ENCODE assay signal across 22 mouse cellular contexts in genomic region chr6:148305191-148305590, GRCm38 (mm10).
DNase-seq lines count a peak whose midpoint lies in the region; ATAC-seq and TF ChIP-seq lines count a peak whose summit lies in the region.
"Had no signal": no experiment of that assay in that cellular context is flagged by ENCODE, and none has a peak within 500 bp of the region (broad histone marks: within the 10 kb centered on the region; RNA-seq: fewer than 3 reads in every experiment).

No protein-coding gene starts in this region.

- no peak for TF ChIP-seq POLR2A in liver, adult 2 months (IDR thresholded peaks at IDR 0.05; ENCODE audit: extremely low read depth, insufficient read depth, low read length)

- H3K79me2 ChIP-seq in liver, adult 2 months (ENCODE audit: control insufficient read depth, insufficient read depth, low read length) = no peaks in the 10 kb centered on the region

- no peak overlapping the region for H3K4me3 ChIP-seq in liver, adult 2 months (ENCODE audit: insufficient read depth, low read depth, low read length)
- H3K4me3 ChIP-seq: forebrain, embryonic 15.5 days; heart, adult 2 months; heart, embryonic 10.5 days; hindbrain, embryonic 12.5 days; hindbrain, embryonic 15.5 days had no signal

- WGBS in liver, adult 2 months = 23% methylated on average over 3 of the region's 3 CpGs

- H3K4me1 ChIP-seq in liver, adult 2 months (ENCODE audit: control insufficient read depth, insufficient read depth, low read length) = peaks cover 3% of the 10 kb centered on the region; the same call in 1 of the 2 replicates
- H3K4me1 ChIP-seq: forebrain, embryonic 15.5 days; heart, embryonic 10.5 days; hindbrain, embryonic 12.5 days; hindbrain, embryonic 15.5 days had no signal

- H3K9ac ChIP-seq in liver, adult 2 months (ENCODE audit: low read depth, low read length) = no peak overlapping the region
- H3K9ac ChIP-seq: forebrain, embryonic 15.5 days; hindbrain, embryonic 12.5 days; hindbrain, embryonic 15.5 days had no signal

- peak; percentile 68 to 89 for DNase-seq in adrenal gland, adult (ENCODE audit: inconsistent age in 2 of 2, low spot score in 1 of 2)
- no peak for DNase-seq in adrenal gland, adult 18-20 months (ENCODE audit: low spot score in 2 of 2)
- peak; percentile 52 for DNase-seq in liver, adult 2 months (ENCODE audit: extremely low read depth, low read depth, low spot score)
- DNase-seq in liver = no peak
- peak; percentile 32 for DNase-seq in adrenal gland, postnatal 10 days
- peak; percentile 35 to 40 for DNase-seq in adrenal gland, postnatal 36 days
- DNase-seq in urinary bladder, adult 2 months (ENCODE audit: low spot score) = no peak
- DNase-seq: B cell, adult 2 months; cerebellum, adult 18-20 months; cerebellum, adult 9-10 months; cerebellum, postnatal 14 days; gastrocnemius, postnatal 25 days; heart, adult 2 months had no signal

- no peaks in the 10 kb centered on the region for H3K36me3 ChIP-seq in liver, adult 2 months (ENCODE audit: control insufficient read depth, insufficient read depth, low read length)
- H3K36me3 ChIP-seq: forebrain, embryonic 15.5 days; G1E; heart, embryonic 10.5 days; hindbrain, embryonic 12.5 days; hindbrain, embryonic 15.5 days had no signal

- no peaks in the 10 kb centered on the region for H3K27me3 ChIP-seq in liver, adult 2 months (ENCODE audit: control insufficient read depth, insufficient read depth, low read length)
- H3K27me3 ChIP-seq: CH12.LX; forebrain, embryonic 15.5 days; hindbrain, embryonic 12.5 days; hindbrain, embryonic 15.5 days had no signal

- H3K27ac ChIP-seq in liver, adult 2 months (replicated peaks; ENCODE audit: insufficient read depth, low read depth, low read length) = no peak overlapping the region
- H3K27ac ChIP-seq: forebrain, embryonic 15.5 days; heart, adult 2 months; heart, embryonic 10.5 days; hindbrain, embryonic 12.5 days; hindbrain, embryonic 15.5 days had no signal

- TF ChIP-seq CTCF in liver, adult 2 months (IDR thresholded peaks at IDR 0.05; ENCODE audit: low read depth, low read length) = no peak

- no peak for ATAC-seq in erythroid progenitor cell, adult 5-6 weeks (replicated peaks; ENCODE audit: low FRiP score, poor library complexity, severe bottlenecking)
- ATAC-seq: forebrain, embryonic 15.5 days; intestine, postnatal 0 days; Patski had no signal

Comparison
In these comparisons a context has a peak if more than half of its experiments do, and no peak if none do; other contexts are left out.
1. DNase-seq: peak in adrenal gland, adult (2 of 2), liver, adult 2 months (single experiment), adrenal gland, postnatal 10 days (single experiment) and adrenal gland, postnatal 36 days (2 of 2); none in adrenal gland, adult 18-20 months (0 of 2), liver (single experiment) and urinary bladder, adult 2 months (single experiment).